Mouse (Mus musculus): Measurements from ENCODE around the gene Zfhx3.

Gene Zfhx3

GRCm38 (mm10) chr8:108019651-108020050, 77.2 kb downstream of the Zfhx3 start:
- no peak for DNase-seq (ENCODE audit: inconsistent ontology term)

- no peak for DNase-seq (ENCODE audit: inconsistent ontology term)
Observed at GRCm38 (mm10) chr8:108022404-108022803, 80.0 kb downstream of the Zfhx3 start.

DNA sequence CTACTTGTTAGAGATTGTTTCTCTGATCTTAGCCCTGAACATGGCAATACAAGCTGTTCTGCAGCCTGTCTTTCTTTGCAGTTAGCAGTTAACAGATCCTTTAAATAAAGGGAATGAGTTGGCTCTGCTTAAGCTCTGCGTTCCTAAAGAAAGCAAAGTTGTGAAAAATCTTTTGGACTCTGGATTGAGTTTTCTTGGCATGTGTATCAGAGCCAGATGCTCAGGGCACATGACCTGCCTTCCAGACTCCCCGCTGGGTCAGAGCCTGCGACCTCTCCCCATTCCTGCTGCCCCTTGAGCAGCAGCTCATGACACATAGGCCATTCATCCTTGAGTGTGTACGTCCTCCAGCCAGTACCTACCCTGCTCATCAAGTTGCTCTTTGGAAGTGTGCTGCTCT, 81.9 kb downstream of the Zfhx3 start:
- DNase-seq (ENCODE audit: inconsistent ontology term): peak; percentile 1

DNA sequence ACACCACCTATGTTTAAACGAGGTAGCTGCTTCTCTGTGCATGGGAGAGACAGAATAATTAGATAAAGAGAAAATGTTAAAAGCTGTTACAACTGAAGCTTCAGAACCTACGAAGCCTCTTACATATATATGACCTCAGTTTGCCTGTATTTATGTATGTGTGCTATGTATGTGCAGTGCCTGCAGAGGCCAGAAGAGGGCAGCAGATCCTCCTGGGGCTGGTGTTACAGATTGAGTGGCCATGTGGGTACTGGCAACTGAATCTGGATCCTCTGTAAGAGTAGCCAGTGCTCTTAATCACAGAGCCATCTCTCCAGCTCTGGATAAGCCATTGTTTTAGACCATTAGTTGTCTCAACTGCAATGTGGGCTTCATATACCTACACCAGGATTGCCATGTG, 82.8 kb downstream of the Zfhx3 start:
- DNase-seq (ENCODE audit: inconsistent ontology term): no peak

- peak; percentile 1 for DNase-seq (ENCODE audit: inconsistent ontology term)
Observed at GRCm38 (mm10) chr8:108026557-108027440, 84.4 kb downstream of the Zfhx3 start.

DNA sequence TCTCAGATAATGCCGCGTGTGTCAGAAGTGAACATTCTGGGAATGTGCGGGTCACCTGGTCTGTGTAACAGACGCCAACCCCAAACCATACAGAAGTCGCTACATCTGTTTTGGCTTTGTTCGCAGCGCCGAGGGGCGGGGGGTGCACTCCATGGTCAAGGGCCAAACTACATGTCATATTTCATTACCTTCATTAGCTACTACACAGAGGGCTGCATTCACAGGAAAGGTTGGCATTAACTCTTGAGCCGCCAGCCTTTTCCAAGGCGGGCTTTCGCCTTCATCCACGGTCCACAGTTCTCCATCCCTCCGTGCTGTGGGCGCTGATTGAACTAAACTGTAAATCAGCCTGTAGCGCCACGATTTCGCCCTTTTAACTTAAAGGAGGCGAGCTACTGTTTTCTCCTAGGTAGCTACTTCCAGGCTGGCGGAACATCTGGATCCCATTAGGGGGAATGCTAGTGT, 85.1 kb downstream of the Zfhx3 start:
- peak; percentile 62 for DNase-seq (ENCODE audit: inconsistent ontology term)

GRCm38 (mm10) chr8:108028440-108028839, 86.0 kb downstream of the Zfhx3 start:
- no peak for DNase-seq (ENCODE audit: inconsistent ontology term)

DNA sequence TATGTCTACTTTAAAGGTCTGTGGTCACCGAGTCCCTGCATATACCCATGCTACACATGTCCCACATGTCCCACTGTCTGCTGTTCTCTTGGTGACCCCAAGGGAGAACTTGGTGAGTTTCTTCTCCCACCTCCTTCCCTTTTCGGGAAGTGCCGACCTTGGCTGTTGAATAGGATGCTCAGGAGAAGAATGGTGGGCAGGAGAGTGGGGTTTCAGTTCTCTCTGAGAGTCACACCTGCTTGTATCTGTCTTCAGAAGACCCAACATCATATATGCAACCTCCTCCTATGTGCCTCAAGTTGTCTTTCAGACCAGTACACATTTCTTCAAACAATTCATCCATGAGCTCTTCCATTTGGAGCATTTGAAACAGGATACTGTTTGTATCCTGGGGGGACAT, 88.7 kb downstream of the Zfhx3 start:
- DNase-seq (ENCODE audit: inconsistent ontology term): no peak

GRCm38 (mm10) chr8:108034070-108034469, 91.6 kb downstream of the Zfhx3 start:
- DNase-seq (ENCODE audit: inconsistent ontology term): no peak

DNA sequence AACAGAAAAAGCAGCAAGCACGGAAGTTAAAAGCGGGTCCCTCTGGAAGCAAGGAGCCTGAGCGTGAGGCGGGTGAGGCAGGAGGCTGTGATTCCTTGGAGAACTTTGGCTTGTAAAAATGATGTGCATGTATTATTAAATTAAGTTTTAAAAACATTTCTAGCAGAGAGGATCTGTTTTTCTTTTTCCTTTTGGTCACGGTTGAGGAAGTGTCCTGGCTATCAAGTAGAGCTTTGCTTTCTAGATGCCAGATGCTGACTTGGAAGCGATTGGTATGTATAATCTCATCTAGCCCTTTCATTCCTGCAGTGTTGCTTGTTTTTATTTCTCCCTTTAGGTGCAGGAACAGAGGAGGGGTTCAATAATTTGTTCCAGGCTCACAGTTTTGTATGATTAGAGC, 92.3 kb downstream of the Zfhx3 start:
- no peak for DNase-seq (ENCODE audit: inconsistent ontology term)

- peak; percentile 24 for DNase-seq (ENCODE audit: inconsistent ontology term)
Observed at GRCm38 (mm10) chr8:108043618-108044017, 101.2 kb downstream of the Zfhx3 start.

DNA sequence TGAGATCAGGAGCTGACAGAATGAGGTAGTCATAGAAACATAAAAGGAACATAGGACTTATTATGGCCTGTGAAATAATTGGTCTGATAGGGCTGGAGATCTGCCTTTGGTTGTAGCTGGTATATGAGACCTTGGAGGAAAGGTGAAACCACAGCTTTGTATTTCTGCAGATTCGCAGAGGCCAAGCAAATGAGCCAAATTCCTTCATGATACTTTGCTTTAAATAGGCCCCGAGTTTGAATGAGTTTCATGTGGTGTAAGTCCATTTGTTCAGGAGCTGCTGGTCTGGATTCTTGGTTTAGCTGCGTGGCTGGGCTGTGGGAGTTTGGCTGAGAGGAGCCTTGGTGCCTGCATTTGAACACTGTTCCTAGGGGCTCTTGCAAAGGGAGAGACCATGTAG, 101.7 kb downstream of the Zfhx3 start:
- peak; percentile 66 for DNase-seq (ENCODE audit: inconsistent ontology term)

- no peak for DNase-seq (ENCODE audit: inconsistent ontology term)
Observed at GRCm38 (mm10) chr8:108056241-108056640, 113.8 kb downstream of the Zfhx3 start.

- no peak for DNase-seq (ENCODE audit: inconsistent ontology term)
Observed at GRCm38 (mm10) chr8:108061972-108062371, 119.5 kb downstream of the Zfhx3 start.

GRCm38 (mm10) chr8:108067111-108067510, 124.7 kb downstream of the Zfhx3 start:
- no peak for DNase-seq (ENCODE audit: inconsistent ontology term)

DNA sequence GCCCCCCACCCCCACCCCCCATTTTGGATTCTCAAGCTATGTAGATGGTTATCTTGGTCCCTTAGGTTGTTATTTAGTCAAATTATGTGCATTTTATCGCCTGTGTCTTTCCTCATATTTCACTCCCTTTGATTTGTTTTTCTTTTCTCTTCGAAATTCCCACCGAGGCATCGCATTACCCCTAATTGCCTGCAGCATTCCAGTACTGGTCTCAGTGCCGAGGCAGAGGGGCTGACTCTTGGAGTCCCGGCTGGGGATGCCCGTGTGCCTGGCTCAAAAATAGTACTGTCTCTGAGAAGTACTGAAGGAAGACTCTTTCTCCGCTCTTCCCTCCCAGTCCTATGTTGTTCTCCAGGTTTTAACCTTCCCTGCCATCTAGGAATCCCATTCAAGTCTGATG, 125.8 kb downstream of the Zfhx3 start:
- no peak for DNase-seq (ENCODE audit: inconsistent ontology term)

GRCm38 (mm10) chr8:108070438-108070837, 128.0 kb downstream of the Zfhx3 start:
- DNase-seq (ENCODE audit: inconsistent ontology term): no peak

DNA sequence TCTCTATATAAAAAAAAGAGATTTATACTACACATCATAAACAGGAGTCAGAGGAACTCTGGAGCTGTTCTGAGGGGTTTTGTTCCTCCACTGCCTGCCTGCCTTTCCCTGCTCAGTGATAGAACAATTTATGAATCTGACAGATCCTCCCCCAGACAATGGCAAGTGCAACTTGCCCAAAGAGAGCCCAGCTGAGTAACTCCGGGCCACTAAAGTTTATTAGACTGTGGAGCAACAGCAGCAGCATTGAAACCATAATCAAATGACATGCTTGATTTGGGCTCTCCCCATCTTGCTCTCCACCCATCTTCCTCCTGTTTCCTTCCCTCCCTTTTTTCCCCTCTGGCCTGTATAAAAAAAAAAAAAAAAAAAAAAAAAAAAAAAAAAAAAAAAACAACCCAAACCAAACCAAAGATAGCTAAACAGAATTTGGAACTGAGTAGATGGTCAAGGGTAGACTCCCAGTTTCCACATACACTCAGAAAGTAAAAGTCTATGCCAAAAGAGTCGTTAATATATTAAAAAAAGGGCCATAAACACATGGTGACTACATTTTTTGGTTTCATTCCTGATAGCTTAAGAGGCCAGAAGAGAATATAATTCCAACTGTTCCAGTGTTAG, 129.8 kb downstream of the Zfhx3 start:
- DNase-seq (ENCODE audit: inconsistent ontology term): no peak

DNA sequence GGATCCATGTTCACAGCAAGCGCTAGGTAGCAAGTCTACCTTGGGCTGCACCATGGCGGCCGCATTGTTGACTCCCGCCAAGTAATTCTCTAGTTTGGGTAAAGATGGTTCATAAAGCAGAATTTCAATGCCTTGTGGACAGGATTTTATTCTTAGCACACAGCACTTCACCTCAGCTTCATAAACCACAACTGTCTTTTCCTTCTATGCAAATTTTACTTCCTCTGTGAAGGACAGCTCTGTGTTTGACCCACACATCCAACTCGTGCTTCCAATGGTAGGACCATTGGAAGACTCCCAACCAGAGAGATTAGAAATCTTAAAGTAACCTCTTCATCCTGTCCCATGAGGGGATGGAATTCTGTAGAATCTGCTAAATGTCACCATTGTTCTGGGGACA, 130.4 kb downstream of the Zfhx3 start:
- no peak for DNase-seq (ENCODE audit: inconsistent ontology term)

- no peak for DNase-seq (ENCODE audit: inconsistent ontology term)
Observed at GRCm38 (mm10) chr8:108075176-108075575, 132.7 kb downstream of the Zfhx3 start.

DNA sequence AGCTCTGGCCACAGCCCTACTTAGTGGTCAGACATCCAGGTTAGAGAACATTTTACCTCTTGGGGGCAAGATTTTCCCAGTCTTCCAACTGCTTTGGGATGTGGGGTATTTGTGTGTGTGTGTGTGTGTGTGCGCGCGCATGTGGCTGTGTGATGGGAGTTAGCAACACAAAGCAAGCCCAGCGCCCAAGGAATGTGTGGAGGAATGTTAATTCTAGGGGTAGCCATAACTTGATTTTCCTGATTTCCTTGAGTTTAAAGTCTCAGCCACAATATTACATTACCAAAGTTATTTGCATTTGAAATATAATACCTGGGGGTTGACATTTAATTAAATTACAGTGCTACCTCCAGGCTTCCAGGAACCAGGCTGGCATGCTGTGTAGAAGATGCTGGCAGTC, 136.3 kb downstream of the Zfhx3 start:
- no peak for DNase-seq (ENCODE audit: inconsistent ontology term)

- no peak for DNase-seq (ENCODE audit: inconsistent ontology term)
Observed at GRCm38 (mm10) chr8:108086913-108087312, 144.5 kb downstream of the Zfhx3 start.

- DNase-seq (ENCODE audit: inconsistent ontology term): no peak
Observed at GRCm38 (mm10) chr8:108089632-108090031, 147.2 kb downstream of the Zfhx3 start.
